Mouse (Mus musculus) brown adipose tissue, adult 24 weeks (tissue): ENCODE measurements around the gene Cabp2. TPM values are rescaled to one million over a fixed set of nuclear protein-coding genes. Genes with fewer than 3 reads are reported as not detected.
"Not testable (repeated sequence)": the region's sequence is repeated elsewhere in the genome, so short reads cannot be mapped to it uniquely, and the experiment has no call there.

Experiments
- H3K27ac ChIP-seq: fragments of 200-500 bp; replicated peaks from 2 replicates; pipeline ENCODE4 v1.5.1; 2012; ENCODE audit warnings: low read depth, mild to moderate bottlenecking, low read length
- H3K4me1 ChIP-seq: fragments of 200-500 bp; 2 replicates; pipeline ENCODE4 v1.6.1; 2012; ENCODE audit warnings: low read length, mixed read lengths; ENCODE audit not compliant: control insufficient read depth, insufficient read depth, insufficient read length
- H3K4me3 ChIP-seq: fragments of 200-500 bp; 2 replicates; pipeline ENCODE4 v1.5.1; 2012; ENCODE audit warnings: low read depth, mild to moderate bottlenecking, low read length, moderate library complexity; ENCODE audit not compliant: insufficient read depth
- polyA plus RNA-seq: library from polyadenylated mRNA; stranded (reverse); fragments of >200 nt; gene quantifications from 2 replicates; pipeline ENCODE4 v1.2.4, GENCODE M21; 2012; ENCODE audit not compliant: missing spikeins, insufficient read depth, insufficient read length

The Cabp2 gene
- polyA plus RNA-seq, result not detected in 2 replicates

DNA sequence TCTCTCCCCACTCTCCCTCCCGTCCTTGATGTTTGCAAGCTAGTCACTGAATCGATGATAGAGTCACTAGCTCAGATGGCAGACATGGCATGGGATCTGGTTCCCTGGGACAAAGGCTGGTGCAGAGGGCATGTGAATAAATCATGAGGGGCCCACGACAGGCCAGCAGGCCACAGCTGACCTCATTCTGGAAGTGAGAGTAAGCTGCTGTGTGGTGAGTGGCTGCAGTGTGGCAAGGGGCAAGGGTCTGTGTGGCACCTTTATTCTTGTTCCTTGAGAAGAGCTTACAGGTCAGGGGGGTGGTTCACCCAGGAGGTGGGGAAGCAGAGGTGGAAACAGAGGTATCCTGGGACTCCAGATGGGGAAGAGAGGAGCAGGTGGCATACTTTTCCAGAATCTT lies at the start of gene Cabp2:
Gene Cabp2, plus strand, starts transcription at position 185 of the 400 bp plus-strand sequence.
- no peaks in the 10 kb centered on the region for H3K4me1 ChIP-seq
- H3K27ac ChIP-seq, result no peak within 1 kb of the TSS
- H3K4me3 ChIP-seq, result no peak within 1 kb of the TSS

DNA sequence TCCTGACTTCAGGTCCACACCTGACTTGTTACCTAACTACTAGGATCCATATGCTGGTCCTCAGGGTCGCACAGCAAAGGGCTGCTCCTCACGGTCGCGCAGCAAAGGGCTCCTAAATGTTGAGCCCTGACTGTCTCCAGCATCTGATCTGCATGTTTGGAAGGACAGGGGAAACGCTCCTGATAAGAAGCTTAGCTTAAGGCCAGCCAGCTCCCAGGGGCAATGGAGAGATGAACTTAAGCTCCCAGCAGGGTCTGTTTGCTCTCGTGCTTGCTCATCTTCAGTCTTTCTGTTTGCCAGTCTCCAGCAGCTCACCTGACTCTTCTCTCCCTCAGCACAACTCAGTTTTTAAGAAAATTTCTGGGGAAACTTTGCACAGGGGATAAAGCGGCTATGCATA lies 48.7 kb upstream of the Cabp2 start:
- H3K4me1 ChIP-seq, result peaks cover 5% of the 10 kb centered on the region; the same call in 1 of the 2 replicates
- H3K4me3 ChIP-seq, result no peak overlapping the region
- H3K27ac ChIP-seq, result no peak overlapping the region

DNA sequence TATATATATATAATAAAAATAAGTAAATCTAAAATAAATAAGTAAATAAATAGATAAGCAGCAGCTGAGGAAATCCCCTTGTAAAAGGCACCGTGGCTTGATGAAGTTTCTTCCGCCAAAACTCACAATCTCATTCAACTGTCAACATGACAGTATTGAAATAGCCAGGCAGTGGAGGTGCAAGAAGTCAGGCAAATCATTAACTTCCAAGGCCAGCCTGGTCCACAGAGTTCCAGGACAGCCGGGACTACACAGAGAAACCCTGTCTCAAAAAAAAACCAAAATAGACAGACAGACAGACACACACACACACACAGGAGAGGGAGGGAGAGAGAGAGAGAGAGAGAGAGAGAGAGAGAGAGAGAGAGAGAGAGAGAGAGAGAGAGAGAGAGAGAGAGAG lies 48.1 kb upstream of the Cabp2 start:
- Histone ChIP-seq H3K27ac (no peak overlapping the region), H3K4me1 (peaks cover 6% of the 10 kb centered on the region; the same call in 1 of the 2 replicates), H3K4me3 (no peak overlapping the region)

DNA sequence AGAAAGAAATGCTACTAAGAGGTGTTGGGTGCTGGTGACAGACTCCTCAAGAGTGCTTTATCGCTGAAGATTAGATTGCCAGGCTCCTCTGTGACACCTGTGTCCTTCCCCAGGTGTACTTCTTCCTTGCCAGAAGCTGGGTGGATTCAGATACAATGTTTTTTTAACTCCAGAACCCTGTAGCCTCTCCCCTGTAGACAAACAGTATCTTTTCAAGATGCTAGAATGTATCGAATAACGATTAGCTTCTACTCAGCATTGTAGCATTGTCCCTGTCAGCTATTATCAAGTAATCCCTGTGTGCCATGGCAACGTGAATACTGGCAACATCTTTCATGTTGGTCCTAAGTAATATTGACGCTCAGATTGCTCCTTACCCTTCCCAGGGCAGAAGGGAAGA lies 47.6 kb upstream of the Cabp2 start:
- Histone ChIP-seq H3K4me1 (peaks cover 8% of the 10 kb centered on the region; the same call in 1 of the 2 replicates), H3K27ac (no peak overlapping the region), H3K4me3 (no peak overlapping the region)

DNA sequence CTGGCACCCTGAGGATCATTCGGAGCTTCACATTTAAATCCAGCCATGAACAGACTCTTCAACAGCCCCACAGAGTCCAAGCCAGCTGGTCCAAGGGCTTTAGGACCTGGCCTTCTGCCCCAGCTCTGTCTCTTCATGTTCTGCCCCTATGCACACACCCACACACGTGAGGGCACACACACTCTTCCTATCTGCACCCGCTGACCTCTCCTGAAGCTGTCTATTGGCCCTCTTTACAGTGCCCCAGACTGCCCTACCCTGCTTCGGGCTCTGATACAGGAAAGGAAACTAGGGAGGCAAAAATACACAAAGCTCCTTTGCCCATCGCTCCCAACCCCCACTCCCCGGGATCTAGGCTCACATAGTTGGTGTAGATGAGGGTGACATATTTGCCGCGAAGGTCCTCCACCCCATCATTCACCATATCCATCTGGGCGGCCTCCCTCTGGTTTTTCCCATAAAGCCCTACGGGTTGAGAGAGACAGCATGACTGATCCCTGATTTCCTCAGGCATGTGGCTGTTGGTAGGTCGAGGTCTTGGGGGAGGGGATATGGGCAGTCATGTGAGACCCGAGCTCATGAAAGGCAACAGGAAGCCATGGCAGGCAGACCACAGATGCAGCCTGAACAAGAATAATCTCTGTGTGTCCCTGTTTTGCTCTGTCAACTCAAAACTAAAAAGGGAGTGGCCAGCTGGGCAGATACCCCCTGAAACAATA lies 44.9 kb upstream of the Cabp2 start:
- Histone ChIP-seq H3K4me1 (peaks cover 8% of the 10 kb centered on the region; the same call in 1 of the 2 replicates), H3K27ac (no peak overlapping the region), H3K4me3 (peak overlapping the region; percentile 32; the same call in 1 of the 2 replicates)

DNA sequence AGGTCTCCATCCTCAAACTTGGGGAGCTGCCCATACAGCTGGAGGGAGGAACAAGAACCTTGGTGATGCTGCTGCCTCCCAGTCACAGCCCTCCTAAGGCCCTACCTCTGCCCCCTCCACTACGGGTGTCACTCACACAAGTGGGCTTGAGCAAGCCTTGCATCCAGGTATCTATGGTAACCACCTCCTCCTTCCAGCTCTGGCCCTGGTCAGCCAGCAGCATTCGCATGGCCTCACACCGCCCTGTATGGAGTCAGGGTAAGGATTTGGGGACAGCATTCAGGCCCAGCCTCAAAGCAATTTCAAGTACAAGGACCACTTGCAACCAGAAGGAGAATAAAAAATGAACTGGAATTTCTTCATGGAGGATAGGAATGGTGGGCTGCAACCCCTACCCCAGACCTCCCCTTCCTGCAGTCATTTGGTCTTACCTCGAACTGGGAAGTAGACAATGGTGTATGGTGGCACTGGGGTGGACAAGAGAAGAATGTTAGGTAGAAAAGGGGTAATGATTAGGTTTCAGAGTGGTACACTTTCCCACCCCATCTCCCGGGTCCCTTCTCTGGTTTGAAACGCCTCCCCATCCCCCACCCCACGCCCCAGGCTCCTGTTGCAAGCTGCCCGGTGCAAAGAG lies 44.1 kb upstream of the Cabp2 start:
- Histone ChIP-seq H3K4me3 (peak overlapping the region; percentile 77), H3K27ac (peak overlapping the region; percentile 52; the same call in 1 of the 2 replicates)
- not testable (repeated sequence) for H3K4me1 ChIP-seq

DNA sequence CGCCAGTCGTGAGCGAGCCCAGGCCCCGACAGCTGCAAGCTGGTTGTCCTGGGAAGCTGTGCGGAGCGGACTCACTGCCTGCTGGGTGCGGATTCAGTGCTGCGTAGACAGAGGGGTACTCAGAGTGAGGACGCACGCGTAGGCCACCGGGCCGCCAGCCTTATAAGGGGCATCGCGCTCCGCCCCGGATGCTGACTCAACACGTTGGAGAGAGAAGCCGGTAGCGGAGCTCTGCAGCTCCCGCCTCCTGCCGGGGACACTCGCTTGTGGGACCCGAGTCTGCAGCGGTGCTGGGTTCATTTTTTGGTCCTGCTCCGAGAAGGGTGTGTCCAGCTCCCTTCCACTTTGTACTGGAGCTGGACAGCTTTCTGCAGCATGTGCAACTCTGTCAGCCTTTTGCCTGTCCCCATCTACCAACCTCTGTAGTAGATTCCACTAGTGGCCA lies 43.6 kb upstream of the Cabp2 start, which contains the start of gene Gstp1:
Gene Gstp1, minus strand, starts transcription at position 198 of the 445 bp plus-strand sequence.
- H3K27ac ChIP-seq, result peak within 1 kb of the TSS; percentile 52; the same call in 1 of the 2 replicates
- H3K4me1 ChIP-seq, result peaks cover 8% of the 10 kb centered on the region; the same call in 1 of the 2 replicates
- peak within 1 kb of the TSS; percentile 77 for H3K4me3 ChIP-seq

DNA sequence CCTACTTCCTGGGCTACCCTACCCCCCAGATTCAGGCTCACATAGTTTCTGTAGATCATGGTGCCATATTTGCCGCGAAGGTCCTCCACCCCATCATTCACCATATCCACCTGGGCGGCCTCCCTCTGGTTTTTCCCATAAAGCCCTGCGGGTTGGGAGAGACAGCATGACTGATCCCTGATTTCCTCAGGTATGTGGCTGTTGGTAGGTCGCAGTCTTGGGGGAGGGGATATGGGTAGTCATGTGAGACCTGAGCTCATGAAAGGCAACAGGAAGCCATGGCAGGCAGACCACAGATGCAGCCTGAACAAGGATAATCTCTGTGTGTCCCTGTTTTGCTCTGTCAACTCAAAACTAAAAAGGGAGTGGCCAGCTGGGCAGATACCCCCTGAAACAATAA lies 40.4 kb upstream of the Cabp2 start:
- H3K4me3 ChIP-seq, H3K27ac ChIP-seq, H3K4me1 ChIP-seq: not testable (repeated sequence)

DNA sequence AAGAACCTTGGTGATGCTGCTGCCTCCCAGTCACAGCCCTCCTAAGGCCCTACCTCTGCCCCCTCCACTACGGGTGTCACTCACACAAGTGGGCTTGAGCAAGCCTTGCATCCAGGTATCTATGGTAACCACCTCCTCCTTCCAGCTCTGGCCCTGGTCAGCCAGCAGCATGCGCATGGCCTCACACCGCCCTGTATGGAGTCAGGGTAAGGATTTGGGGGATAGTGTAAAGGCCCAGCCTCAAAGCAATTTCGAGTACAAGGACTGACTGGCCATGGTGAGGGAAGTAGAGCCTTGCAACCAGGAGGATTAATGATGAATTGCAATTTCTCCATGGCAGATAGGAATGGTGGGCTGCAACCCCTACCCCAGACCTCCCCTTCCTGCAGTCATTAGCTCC lies 39.9 kb upstream of the Cabp2 start:
- not testable (repeated sequence) for H3K27ac ChIP-seq, H3K4me3 ChIP-seq, H3K4me1 ChIP-seq

DNA sequence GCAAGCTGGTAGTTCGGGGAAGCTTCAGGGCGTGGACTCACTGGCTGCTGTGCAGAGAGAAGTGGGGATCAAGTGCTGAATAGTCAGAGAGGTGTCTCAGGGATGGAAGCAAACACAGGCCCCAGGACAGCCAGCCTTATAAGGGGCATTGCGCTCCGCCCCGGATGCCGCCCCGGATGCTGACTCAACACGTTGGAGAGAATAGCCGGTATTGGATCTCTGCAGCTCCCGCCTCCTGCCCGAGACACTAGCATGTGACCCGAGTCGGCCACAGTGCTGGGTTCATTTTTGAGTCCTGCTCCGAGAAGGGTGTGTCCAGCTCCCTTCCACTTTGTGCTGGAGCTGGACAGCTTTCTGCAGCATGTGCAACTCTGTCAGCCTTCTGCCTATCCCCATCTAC lies 39.3 kb upstream of the Cabp2 start:
- Histone ChIP-seq H3K4me1 (peaks cover 5% of the 10 kb centered on the region; the same call in 1 of the 2 replicates), H3K4me3 (peak overlapping the region; percentile 22; the same call in 1 of the 2 replicates), H3K27ac (no peak overlapping the region)

DNA sequence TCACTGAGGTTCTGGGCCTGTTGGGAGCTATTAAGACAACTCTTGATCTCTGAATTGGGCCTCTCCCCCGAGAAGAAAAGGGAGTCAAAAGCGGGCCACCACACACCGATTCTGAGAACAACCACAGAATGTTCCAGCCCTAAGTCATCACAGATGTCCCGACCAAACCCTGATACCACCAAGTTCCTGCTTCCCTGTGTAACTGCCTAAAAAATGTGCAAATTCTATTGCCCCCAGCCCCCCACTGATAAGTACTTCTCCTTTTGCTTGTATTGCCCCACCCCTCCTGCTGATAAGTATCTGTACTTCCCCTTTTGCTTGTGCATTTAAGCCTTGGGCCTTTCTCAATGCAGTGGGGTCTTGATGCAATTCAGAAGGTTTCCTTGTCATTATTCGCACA lies 37.3 kb upstream of the Cabp2 start:
- not testable (repeated sequence) for H3K4me1 ChIP-seq, H3K27ac ChIP-seq, H3K4me3 ChIP-seq

DNA sequence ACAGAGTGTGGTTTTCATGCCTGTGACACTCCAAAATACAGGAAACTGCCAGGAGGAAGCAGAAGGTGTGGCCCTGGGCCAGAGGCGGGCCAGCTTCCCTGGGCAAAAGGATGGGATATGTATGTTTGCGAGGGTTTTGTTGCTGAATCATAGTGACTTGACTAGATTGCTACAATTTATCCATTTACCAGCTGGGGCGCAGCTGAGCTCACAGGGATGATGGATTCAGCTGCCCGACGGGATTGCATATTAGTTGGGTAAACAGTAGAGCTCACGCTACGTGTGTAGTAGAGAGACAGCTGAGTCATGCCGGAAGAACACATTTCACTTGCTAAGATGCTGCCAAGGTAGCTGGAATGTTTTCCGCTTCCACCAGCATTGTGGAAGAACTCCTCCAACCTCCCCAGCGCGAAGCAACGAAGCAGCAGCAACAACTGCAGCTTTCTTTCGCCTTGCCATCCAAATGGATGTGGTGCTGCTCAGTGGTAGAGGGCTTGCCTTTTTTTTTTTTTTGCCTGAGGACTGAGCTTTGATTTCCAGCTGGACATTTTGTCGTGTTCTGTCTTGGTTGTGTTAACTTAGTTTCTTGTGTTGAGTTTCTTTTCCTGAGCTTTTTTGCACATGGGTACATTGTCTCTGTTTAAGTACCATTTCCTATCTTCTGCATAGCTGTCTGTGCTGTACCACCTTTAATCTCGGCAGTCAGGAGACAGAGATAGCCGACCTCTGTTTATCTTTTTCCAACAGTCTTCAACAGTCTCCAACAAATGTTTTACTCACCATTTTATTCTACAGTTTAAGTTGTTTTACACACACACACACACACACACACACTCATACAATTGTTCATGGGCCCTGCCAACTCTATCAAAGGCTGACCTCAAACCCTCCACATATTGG lies 35.2 kb upstream of the Cabp2 start, which contains the start of gene Gstp2:
Gene Gstp2, minus strand, starts transcription at position 58 of the 900 bp plus-strand sequence.
- Histone ChIP-seq H3K4me3 (peak within 1 kb of the TSS; percentile 16; the same call in 1 of the 2 replicates), H3K27ac (peak within 1 kb of the TSS; percentile 52), H3K4me1 (0 out of 2 replicates have a peak, but pooled peaks cover 3% of the 10 kb centered on the region)

DNA sequence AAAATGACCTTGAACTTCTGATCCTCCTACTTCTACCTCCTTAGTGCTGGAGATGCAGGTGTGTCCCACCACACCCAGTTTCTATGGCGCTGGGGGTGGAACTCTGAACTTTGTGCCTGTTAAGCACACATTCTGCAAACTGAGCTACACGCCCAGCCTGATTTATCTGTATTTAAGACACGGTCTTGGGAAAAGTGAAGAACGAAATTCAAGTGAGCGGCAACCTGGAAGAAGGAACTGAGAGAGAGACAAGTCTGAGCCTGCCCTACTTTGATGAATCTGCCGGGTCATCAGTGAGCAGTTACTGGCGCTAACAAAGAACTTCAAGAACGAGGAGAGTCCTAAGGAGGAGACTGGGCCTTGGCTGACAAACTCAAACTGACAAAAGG lies 34.5 kb upstream of the Cabp2 start:
- H3K27ac ChIP-seq, result no peak overlapping the region
- no peak overlapping the region for H3K4me3 ChIP-seq
- 0 out of 2 replicates have a peak, but pooled peaks cover 3% of the 10 kb centered on the region for H3K4me1 ChIP-seq

DNA sequence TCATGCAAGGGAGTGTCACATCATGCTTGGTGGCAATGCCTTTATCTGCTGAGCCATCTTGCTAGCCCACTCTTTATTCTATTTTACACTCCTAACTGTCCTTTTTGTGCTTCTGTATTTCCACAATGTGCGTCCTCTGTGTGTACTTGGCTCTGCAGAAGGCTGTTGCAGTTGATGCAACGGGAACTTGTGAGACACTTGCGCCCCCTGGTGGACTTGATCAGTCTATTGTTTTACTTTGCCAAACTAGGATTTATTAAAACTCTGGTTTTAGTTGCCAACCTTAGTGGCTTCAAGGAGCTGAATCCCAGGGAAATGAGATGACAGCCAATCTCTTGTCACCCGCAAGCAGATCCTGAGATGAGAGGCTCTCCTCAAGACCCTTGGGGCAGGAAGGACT lies 33.5 kb upstream of the Cabp2 start:
- Histone ChIP-seq H3K4me3 (no peak overlapping the region), H3K27ac (no peak overlapping the region), H3K4me1 (0 out of 2 replicates have a peak, but pooled peaks cover 3% of the 10 kb centered on the region)

DNA sequence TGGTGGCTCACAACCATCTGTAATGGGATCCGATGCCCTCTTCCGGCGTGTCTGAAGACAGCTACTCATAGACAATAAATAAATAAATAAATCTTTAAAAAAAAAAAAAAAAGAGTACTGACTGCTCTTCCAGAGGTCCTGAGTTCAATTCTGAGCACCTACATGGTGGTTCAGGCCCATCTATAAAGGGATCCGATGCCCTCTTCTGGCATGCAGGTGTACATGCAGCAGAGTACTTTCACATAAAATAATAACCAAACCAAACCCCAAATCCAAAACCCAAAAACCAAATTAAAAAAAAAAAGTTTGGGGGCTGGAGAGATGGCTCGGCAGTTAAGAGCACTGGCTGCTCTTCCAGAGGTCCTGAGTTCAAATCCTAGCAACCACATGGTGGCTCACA lies 32.3 kb upstream of the Cabp2 start:
- not testable (repeated sequence) for H3K27ac ChIP-seq, H3K4me1 ChIP-seq

More for the DNA sequence above, 32.3 kb upstream of the Cabp2 start:
- not testable (repeated sequence) for H3K4me3 ChIP-seq
